Mouse (Mus musculus) heart, embryonic 13.5 days (tissue): ENCODE data around the gene Papln. TPM values are rescaled to one million over a fixed set of nuclear protein-coding genes. Genes with fewer than 3 reads are reported as not detected.

Experiments used
- ATAC-seq: fragments of 200-750 bp; cut with Nextera tagmentation; 2 replicates; pipeline ENCODE4 v1.8.0; 2017; ENCODE audit warnings: moderate TSS enrichment; ENCODE audit not compliant: insufficient number of reproducible peaks, low FRiP score, low TSS enrichment; ENCODE audit errors: extremely low read depth
- H3K27ac ChIP-seq: fragments of 300-500 bp; sonication (generic); replicated peaks from 2 replicates; pipeline ENCODE4 v1.5.1; 2015; ENCODE audit warnings: moderate library complexity, mild to moderate bottlenecking, inconsistent platforms
- H3K27me3 ChIP-seq: fragments of 300-500 bp; sonication (generic); replicated peaks from 2 replicates; pipeline ENCODE4 v1.6.1; 2015; ENCODE audit warnings: mild to moderate bottlenecking, inconsistent platforms
- H3K36me3 ChIP-seq: fragments of 300-500 bp; sonication (generic); 2 replicates; pipeline ENCODE4 v1.6.1; 2015; ENCODE audit warnings: mild to moderate bottlenecking, inconsistent platforms
- H3K4me1 ChIP-seq: fragments of 300-500 bp; sonication (generic); 2 replicates; pipeline ENCODE4 v1.6.1; 2015; ENCODE audit warnings: inconsistent platforms
- H3K4me2 ChIP-seq: fragments of 300-500 bp; sonication (generic); 2 replicates; pipeline ENCODE4 v1.6.1; 2015; ENCODE audit warnings: inconsistent platforms, mild to moderate bottlenecking, moderate library complexity
- H3K4me3 ChIP-seq: fragments of 300-500 bp; sonication (generic); 2 replicates; pipeline ENCODE4 v1.5.1; 2015; ENCODE audit warnings: moderate library complexity, mild to moderate bottlenecking, inconsistent platforms
- H3K9ac ChIP-seq: fragments of 300-500 bp; sonication (generic); 2 replicates; pipeline ENCODE4 v1.6.1; 2015; ENCODE audit warnings: inconsistent platforms, mild to moderate bottlenecking, moderate library complexity
- H3K9me3 ChIP-seq: fragments of 300-500 bp; sonication (generic); 2 replicates; pipeline ENCODE4 v1.6.1; 2016; ENCODE audit warnings: inconsistent platforms
- WGBS: fragments of 180-500 bp; shearing (Covaris S2); methylation state at CpG from one replicate; pipeline ENCODE4 v1.1.7; 2015; ENCODE audit warnings: mixed read lengths; 5-methylcytosine and 5-hydroxymethylcytosine counted together
- polyA plus RNA-seq: library from polyadenylated mRNA; unstranded; fragments of >200 nt; fragmentation: Nextera tagmentation; extraction: Ambion mirVana; gene quantifications from 2 replicates; pipeline ENCODE4 v1.2.1, GENCODE M21; 2015

Gene Papln
- polyA plus RNA-seq, 1 experiment from 2014 or later = 0.33 TPM

DNA sequence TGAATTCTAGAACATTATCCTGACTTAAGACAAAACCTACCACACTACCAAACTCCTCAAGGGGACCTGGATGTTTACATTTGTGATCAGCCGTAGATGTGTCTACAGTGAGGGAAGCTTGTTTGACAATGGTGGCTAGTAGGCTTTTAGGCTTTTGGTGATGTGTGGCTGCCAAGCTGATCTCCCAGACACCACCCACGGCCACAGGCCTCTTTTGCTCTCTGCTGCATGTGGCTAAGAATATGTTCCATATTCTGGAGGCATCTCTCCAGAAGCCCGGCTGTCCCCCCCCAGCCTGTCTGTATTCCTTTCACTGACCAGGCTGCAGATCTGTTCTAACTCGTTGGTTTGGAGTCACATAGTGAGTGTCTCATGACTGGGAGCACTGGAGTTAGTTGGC lies 27.3 kb downstream of the Papln start:
- 73% methylated on average over 4 of the region's 4 CpGs for WGBS

GRCm38 (mm10) chr12:83791737-83792136 lies 28.3 kb downstream of the Papln start:
- no peaks in the 10 kb centered on the region for H3K27me3 ChIP-seq
- H3K27ac ChIP-seq = no peak overlapping the region
- WGBS = 72% methylated on average over 10 of the region's 10 CpGs
- H3K4me1 ChIP-seq = peaks cover 15% of the 10 kb centered on the region; the same call in 1 of the 2 replicates
- 0 out of 2 replicates have a peak overlapping the region, but pooled peaks have one; percentile 16 for H3K9ac ChIP-seq
- H3K4me3 ChIP-seq = no peak overlapping the region
- H3K4me2 ChIP-seq = no peak overlapping the region
- H3K9me3 ChIP-seq = no peaks in the 10 kb centered on the region
- H3K36me3 ChIP-seq = peaks cover 53% of the 10 kb centered on the region
- no peak for ATAC-seq

More for the DNA sequence above, 27.3 kb downstream of the Papln start:
- H3K4me1 ChIP-seq = peaks cover 15% of the 10 kb centered on the region; the same call in 1 of the 2 replicates
- no peak overlapping the region for H3K9ac ChIP-seq
- H3K27me3 ChIP-seq = no peaks in the 10 kb centered on the region
- no peak overlapping the region for H3K27ac ChIP-seq
- no peaks in the 10 kb centered on the region for H3K9me3 ChIP-seq
- no peak overlapping the region for H3K4me2 ChIP-seq
- no peak for ATAC-seq
- H3K4me3 ChIP-seq = no peak overlapping the region
- peaks cover 44% of the 10 kb centered on the region for H3K36me3 ChIP-seq

GRCm38 (mm10) chr12:83792706-83793410 lies 29.4 kb downstream of the Papln start:
- Histone ChIP-seq H3K4me3 (no peak overlapping the region), H3K36me3 (peaks cover 59% of the 10 kb centered on the region), H3K4me2 (no peak overlapping the region), H3K9me3 (no peaks in the 10 kb centered on the region), H3K27me3 (no peaks in the 10 kb centered on the region), H3K27ac (0 out of 2 replicates have a peak overlapping the region, but pooled peaks have one; percentile 20), H3K9ac (0 out of 2 replicates have a peak overlapping the region, but pooled peaks have one; percentile 19), H3K4me1 (peaks cover 15% of the 10 kb centered on the region; the same call in 1 of the 2 replicates)
- ATAC-seq = no peak
- 69% methylated on average over 10 of the region's 10 CpGs for WGBS

- Histone ChIP-seq H3K9ac (no peak overlapping the region), H3K4me1 (peaks cover 15% of the 10 kb centered on the region; the same call in 1 of the 2 replicates), H3K36me3 (peaks cover 81% of the 10 kb centered on the region), H3K27ac (no peak overlapping the region), H3K9me3 (no peaks in the 10 kb centered on the region), H3K4me2 (no peak overlapping the region), H3K27me3 (no peaks in the 10 kb centered on the region), H3K4me3 (no peak overlapping the region)
- ATAC-seq = no peak
- 74% methylated on average over 2 of the region's 2 CpGs for WGBS
These were observed 31.6 kb downstream of the Papln start for GRCm38 (mm10) chr12:83795051-83795450.

DNA sequence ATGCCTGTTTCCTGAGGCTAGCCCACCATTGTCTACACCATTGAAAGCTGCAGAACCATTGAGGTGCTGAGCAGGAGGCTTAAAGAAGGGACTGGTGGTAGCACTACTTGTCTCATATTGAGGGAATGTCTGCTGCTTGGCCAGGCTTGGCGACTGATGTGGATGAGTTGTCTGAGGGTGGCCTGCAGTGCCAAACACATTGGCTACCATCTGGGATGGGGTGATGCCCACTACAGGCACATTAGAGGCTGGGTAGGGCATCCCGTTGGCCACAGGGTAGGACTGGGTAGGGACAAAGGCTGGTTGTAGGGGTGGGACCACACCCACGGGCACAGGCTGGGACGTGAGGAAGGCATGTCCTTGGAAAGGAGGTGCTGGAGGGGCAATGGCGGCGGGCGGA lies 32.2 kb downstream of the Papln start:
- peaks cover 15% of the 10 kb centered on the region; the same call in 1 of the 2 replicates for H3K4me1 ChIP-seq
- H3K36me3 ChIP-seq = peaks cover 86% of the 10 kb centered on the region
- no peak overlapping the region for H3K4me2 ChIP-seq
- no peak overlapping the region for H3K27ac ChIP-seq
- no peaks in the 10 kb centered on the region for H3K27me3 ChIP-seq
- H3K4me3 ChIP-seq = no peak overlapping the region
- no peak for ATAC-seq
- 90% methylated on average over 7 of the region's 7 CpGs for WGBS
- H3K9me3 ChIP-seq = no peaks in the 10 kb centered on the region
- no peak overlapping the region for H3K9ac ChIP-seq

DNA sequence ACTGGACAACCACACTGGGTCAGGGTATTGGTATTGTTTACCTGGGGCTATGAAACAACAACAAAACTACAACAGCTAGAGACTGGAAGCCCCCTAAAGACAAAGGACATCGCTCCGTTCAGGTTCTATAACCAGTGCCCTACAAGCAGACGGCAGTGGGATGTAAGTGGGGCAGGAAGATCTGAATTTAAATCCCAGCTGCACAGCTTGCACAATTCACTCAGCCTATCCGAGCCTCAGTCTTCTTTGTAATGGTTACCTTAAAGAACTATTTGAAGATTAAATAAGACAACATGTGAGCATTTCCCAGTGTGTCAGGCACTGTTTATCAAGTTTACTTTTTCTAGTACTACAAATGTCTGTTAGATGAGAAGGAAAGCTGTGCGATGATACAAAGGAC lies 34.9 kb downstream of the Papln start:
- Histone ChIP-seq H3K4me1 (no peaks in the 10 kb centered on the region), H3K27me3 (no peaks in the 10 kb centered on the region), H3K4me3 (no peak overlapping the region), H3K9ac (no peak overlapping the region), H3K4me2 (no peak overlapping the region), H3K36me3 (peaks cover 89% of the 10 kb centered on the region), H3K9me3 (no peaks in the 10 kb centered on the region), H3K27ac (no peak overlapping the region)
- no peak for ATAC-seq
- 92% methylated on average over 5 of the region's 5 CpGs for WGBS

DNA sequence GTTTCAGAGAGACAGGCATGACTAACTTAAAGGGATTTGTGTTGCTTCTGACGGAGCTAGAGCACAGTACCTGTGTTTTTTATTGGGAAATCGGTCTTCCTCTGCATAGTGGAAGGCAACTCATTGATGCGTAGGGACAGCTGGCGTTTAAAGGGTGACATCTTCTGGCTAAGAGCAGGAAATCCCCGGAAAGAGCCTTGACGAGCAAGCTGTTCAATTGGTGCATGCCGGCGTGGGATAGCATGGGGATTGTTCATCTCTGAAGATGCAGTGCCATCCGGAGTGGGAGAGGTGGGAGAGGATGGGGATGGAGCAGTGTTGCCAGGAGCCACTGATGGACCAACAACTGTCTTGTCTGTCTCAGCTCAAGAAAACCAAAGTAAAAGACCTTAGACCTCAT lies 37.5 kb downstream of the Papln start:
- peaks cover 92% of the 10 kb centered on the region for H3K36me3 ChIP-seq
- 63% methylated on average over 9 of the region's 9 CpGs for WGBS
- 0 out of 2 replicates have a peak, but pooled peaks cover 7% of the 10 kb centered on the region for H3K9me3 ChIP-seq
- no peak for ATAC-seq
- H3K27ac ChIP-seq = no peak overlapping the region
- no peak overlapping the region for H3K4me3 ChIP-seq
- no peaks in the 10 kb centered on the region for H3K27me3 ChIP-seq
- no peak overlapping the region for H3K4me2 ChIP-seq
- no peaks in the 10 kb centered on the region for H3K4me1 ChIP-seq
- H3K9ac ChIP-seq = no peak overlapping the region

DNA sequence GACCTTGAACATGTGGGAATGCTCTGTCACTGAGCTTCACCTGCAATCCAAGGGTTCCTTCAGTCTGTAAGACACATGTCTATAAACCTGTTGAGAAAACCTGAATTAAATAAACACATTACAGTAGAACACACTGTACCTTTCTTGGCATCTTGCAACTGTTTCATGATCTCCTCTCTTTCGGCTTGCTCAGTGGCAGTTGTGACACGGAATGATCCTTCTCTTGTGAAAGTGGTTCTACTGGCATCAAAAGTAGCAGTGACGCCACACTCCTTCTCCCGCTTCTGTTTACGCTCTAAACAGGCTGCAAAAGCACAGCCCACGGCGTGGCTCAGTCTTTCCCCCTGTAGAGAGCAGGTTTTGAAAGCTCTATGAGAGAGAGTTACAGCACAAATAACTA lies 40.2 kb downstream of the Papln start:
- Histone ChIP-seq H3K4me1 (no peaks in the 10 kb centered on the region), H3K9me3 (peaks cover 11% of the 10 kb centered on the region; the same call in 1 of the 2 replicates), H3K27ac (no peak overlapping the region), H3K27me3 (no peaks in the 10 kb centered on the region), H3K36me3 (peaks cover 98% of the 10 kb centered on the region), H3K4me2 (no peak overlapping the region), H3K9ac (no peak overlapping the region), H3K4me3 (no peak overlapping the region)
- 87% methylated on average over 7 of the region's 7 CpGs for WGBS
- ATAC-seq = no peak

DNA sequence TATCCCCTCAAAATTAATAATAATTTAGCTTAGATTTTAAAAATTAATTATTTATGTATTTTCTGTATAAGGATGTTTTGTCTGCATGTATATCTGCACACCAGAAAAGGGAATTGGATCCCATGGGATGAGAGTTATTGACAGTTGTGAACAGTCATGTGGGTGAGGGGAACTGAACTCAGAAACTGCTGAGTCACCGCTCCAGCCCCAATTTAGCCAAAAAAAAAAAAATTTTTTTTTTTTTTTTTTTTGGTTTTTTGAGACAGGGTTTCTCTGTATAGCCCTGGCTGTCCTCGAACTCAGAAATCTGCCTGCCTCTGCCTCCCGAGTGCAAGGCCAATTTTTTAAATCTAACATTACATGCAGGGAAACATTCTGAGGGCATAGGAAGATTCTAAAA lies 48.5 kb downstream of the Papln start:
- Histone ChIP-seq H3K4me3 (no peak overlapping the region), H3K27me3 (no peaks in the 10 kb centered on the region), H3K27ac (no peak overlapping the region), H3K4me2 (no peak overlapping the region), H3K36me3 (peaks cover 49% of the 10 kb centered on the region), H3K9me3 (no peaks in the 10 kb centered on the region), H3K4me1 (0 out of 2 replicates have a peak, but pooled peaks cover 3% of the 10 kb centered on the region), H3K9ac (no peak overlapping the region)
- ATAC-seq = no peak
- 88% methylated on average over 3 of the region's 3 CpGs for WGBS

- Histone ChIP-seq H3K27me3 (no peaks in the 10 kb centered on the region), H3K9ac (no peak overlapping the region), H3K27ac (no peak overlapping the region), H3K4me2 (no peak overlapping the region), H3K9me3 (no peaks in the 10 kb centered on the region), H3K4me3 (no peak overlapping the region), H3K4me1 (0 out of 2 replicates have a peak, but pooled peaks cover 3% of the 10 kb centered on the region), H3K36me3 (peaks cover 48% of the 10 kb centered on the region)
- WGBS = 76% methylated on average over 1 of the region's 1 CpGs
- no peak for ATAC-seq
These were observed 53.2 kb downstream of the Papln start for GRCm38 (mm10) chr12:83816616-83817015.

GRCm38 (mm10) chr12:83830424-83830823 lies 67.0 kb downstream of the Papln start:
- Histone ChIP-seq H3K4me1 (no peaks in the 10 kb centered on the region), H3K4me2 (no peak overlapping the region), H3K36me3 (peaks cover 51% of the 10 kb centered on the region), H3K27me3 (no peaks in the 10 kb centered on the region), H3K9ac (no peak overlapping the region), H3K27ac (no peak overlapping the region), H3K4me3 (no peak overlapping the region), H3K9me3 (no peaks in the 10 kb centered on the region)
- no peak for ATAC-seq
- WGBS = 77% methylated on average over 3 of the region's 3 CpGs

DNA sequence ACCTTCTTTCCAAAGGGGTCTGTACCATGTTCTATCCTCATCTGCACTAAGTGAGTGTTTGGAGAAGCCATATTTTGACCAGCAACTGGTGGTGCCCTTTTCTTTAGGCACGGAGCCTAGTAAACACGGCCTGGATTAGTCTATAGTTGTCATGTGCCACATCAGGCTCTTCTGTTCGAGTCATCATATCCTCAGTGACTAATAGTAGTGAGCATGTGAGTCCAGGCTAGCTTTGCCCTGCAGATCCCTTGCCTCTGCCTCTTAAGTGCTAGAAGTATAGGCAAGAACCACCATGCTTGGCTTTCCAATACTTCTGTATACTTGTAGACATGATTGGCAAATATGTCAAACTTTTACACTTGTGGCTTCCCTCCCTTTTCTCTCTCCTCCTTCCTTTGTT lies 70.5 kb downstream of the Papln start:
- Histone ChIP-seq H3K4me3 (no peak overlapping the region), H3K27me3 (no peaks in the 10 kb centered on the region), H3K9me3 (no peaks in the 10 kb centered on the region), H3K27ac (no peak overlapping the region), H3K36me3 (peaks cover 60% of the 10 kb centered on the region), H3K4me1 (peaks cover 6% of the 10 kb centered on the region), H3K4me2 (no peak overlapping the region), H3K9ac (no peak overlapping the region)
- ATAC-seq = no peak
- WGBS = 90% methylated on average over 3 of the region's 3 CpGs
